Mouse (Mus musculus): Measurements from ENCODE around the gene Vmn1r132.
"Not testable (repeated sequence)": the region's sequence is repeated elsewhere in the genome, so short reads cannot be mapped to it uniquely, and the experiment has no call there.

Vmn1r132 gene

GRCm38 (mm10) chr7:21613792-21614191 lies at the start of gene Vmn1r132:
Vmn1r132 (plus strand) TSS chr7:21614092.
- in situ Hi-C loops (cut with MboI; ENCODE audit: low pct_unique_long_range_greater_than_20kb in 1 of 2, low sequenced_read_pairs in 2 of 2, unreplicated experiment in 1 of 2), result not testable (repeated sequence)
